Mouse (Mus musculus) intestine, embryonic 15.5 days (tissue): ENCODE data around the gene Fbxo5. TPM values are rescaled to one million over a fixed set of nuclear protein-coding genes. Genes with fewer than 3 reads are reported as not detected.

Source experiments
- ATAC-seq: fragments of 200-750 bp; cut with Nextera tagmentation; 2 replicates; pipeline ENCODE4 v1.8.0; 2017; ENCODE audit warnings: moderate TSS enrichment, moderate library complexity
- H3K27ac ChIP-seq: fragments of 300-500 bp; sonication (generic); 2 replicates; pipeline ENCODE4 v1.5.1; 2015; ENCODE audit warnings: mild to moderate bottlenecking, inconsistent platforms
- H3K27me3 ChIP-seq: fragments of 300-500 bp; sonication (generic); replicated peaks from 2 replicates; pipeline ENCODE4 v1.6.1; 2015; ENCODE audit warnings: inconsistent platforms
- H3K36me3 ChIP-seq: fragments of 300-500 bp; sonication (generic); 2 replicates; pipeline ENCODE4 v1.6.1; 2015; ENCODE audit warnings: inconsistent platforms
- H3K4me1 ChIP-seq: fragments of 300-500 bp; sonication (generic); replicated peaks from 2 replicates; pipeline ENCODE4 v1.6.1; 2015; ENCODE audit warnings: inconsistent platforms
- H3K4me2 ChIP-seq: fragments of 300-500 bp; sonication (generic); replicated peaks from 2 replicates; pipeline ENCODE4 v1.6.1; 2015; ENCODE audit warnings: mild to moderate bottlenecking, inconsistent platforms
- H3K4me3 ChIP-seq: fragments of 300-500 bp; sonication (generic); replicated peaks from 2 replicates; pipeline ENCODE4 v1.5.1; 2015; ENCODE audit warnings: inconsistent platforms
- H3K9ac ChIP-seq: fragments of 300-500 bp; sonication (generic); 2 replicates; pipeline ENCODE4 v1.6.1; 2015; ENCODE audit warnings: inconsistent platforms
- H3K9me3 ChIP-seq: fragments of 300-500 bp; sonication (generic); 2 replicates; pipeline ENCODE4 v1.6.1; 2016; ENCODE audit warnings: inconsistent platforms
- WGBS: fragments of 180-500 bp; shearing (Covaris S2); methylation state at CpG from one replicate; pipeline ENCODE4 v1.1.7; 2015; 5-methylcytosine and 5-hydroxymethylcytosine counted together
- polyA plus RNA-seq: library from polyadenylated mRNA; unstranded; fragments of >200 nt; fragmentation: Nextera tagmentation; extraction: Ambion mirVana; gene quantifications from 2 replicates; pipeline ENCODE4 v1.2.1, GENCODE M21; 2015

Gene Fbxo5
- polyA plus RNA-seq, result 53.9 and 58.7 TPM in 2 replicates

GRCm38 (mm10) chr10:5805243-5805730 lies at the start of gene Fbxo5:
Fbxo5 (minus strand) TSS chr10:5805600.
- H3K4me2 ChIP-seq, result peak within 1 kb of the TSS; percentile 82
- peak within 1 kb of the TSS; percentile 61 for H3K9ac ChIP-seq
- peaks cover 17% of the 10 kb centered on the region for H3K36me3 ChIP-seq
- H3K27me3 ChIP-seq, result no peaks in the 10 kb centered on the region
- under 1% methylated on average over 42 of the region's 42 CpGs for WGBS
- peak within 1 kb of the TSS; percentile 73 for H3K4me3 ChIP-seq
- H3K27ac ChIP-seq, result peak within 1 kb of the TSS; percentile 85
- H3K9me3 ChIP-seq, result no peaks in the 10 kb centered on the region
- peaks cover 10% of the 10 kb centered on the region for H3K4me1 ChIP-seq
- ATAC-seq, result peak; percentile 94

- 85% methylated on average over 8 of the region's 8 CpGs for WGBS
- H3K4me2 ChIP-seq, result no peak overlapping the region
These were observed 48.0 kb upstream of the Fbxo5 start for GRCm38 (mm10) chr10:5853290-5853868.

GRCm38 (mm10) chr10:5846939-5847338 lies 41.5 kb upstream of the Fbxo5 start:
- Histone ChIP-seq H3K9me3 (no peaks in the 10 kb centered on the region), H3K4me1 (no peaks in the 10 kb centered on the region), H3K4me2 (no peak overlapping the region), H3K4me3 (no peak overlapping the region), H3K27me3 (no peaks in the 10 kb centered on the region), H3K27ac (no peak overlapping the region), H3K36me3 (no peaks in the 10 kb centered on the region), H3K9ac (no peak overlapping the region)
- WGBS, result 38% methylated on average over 2 of the region's 2 CpGs
- no peak for ATAC-seq

More at GRCm38 (mm10) chr10:5853290-5853868, 48.0 kb upstream of the Fbxo5 start:
- no peaks in the 10 kb centered on the region for H3K36me3 ChIP-seq
- no peaks in the 10 kb centered on the region for H3K27me3 ChIP-seq
- H3K9ac ChIP-seq, result no peak overlapping the region
- ATAC-seq, result no peak
- no peaks in the 10 kb centered on the region for H3K9me3 ChIP-seq
- no peak overlapping the region for H3K27ac ChIP-seq
- no peak overlapping the region for H3K4me3 ChIP-seq
- H3K4me1 ChIP-seq, result no peaks in the 10 kb centered on the region

GRCm38 (mm10) chr10:5841369-5841768 lies 36.0 kb upstream of the Fbxo5 start:
- no peak overlapping the region for H3K9ac ChIP-seq
- H3K27me3 ChIP-seq, result no peaks in the 10 kb centered on the region
- H3K4me1 ChIP-seq, result no peaks in the 10 kb centered on the region
- no peak overlapping the region for H3K4me2 ChIP-seq
- no peaks in the 10 kb centered on the region for H3K9me3 ChIP-seq
- ATAC-seq, result no peak
- no peak overlapping the region for H3K27ac ChIP-seq
- H3K36me3 ChIP-seq, result no peaks in the 10 kb centered on the region
- 75% methylated on average over 4 of the region's 4 CpGs for WGBS
- no peak overlapping the region for H3K4me3 ChIP-seq

- 74% methylated on average over 6 of the region's 6 CpGs for WGBS
- Histone ChIP-seq H3K4me1 (peaks cover 12% of the 10 kb centered on the region), H3K4me2 (no peak overlapping the region), H3K36me3 (no peaks in the 10 kb centered on the region), H3K4me3 (no peak overlapping the region), H3K27me3 (no peaks in the 10 kb centered on the region), H3K9ac (no peak overlapping the region), H3K27ac (no peak overlapping the region), H3K9me3 (no peaks in the 10 kb centered on the region)
- no peak for ATAC-seq
These were observed 21.1 kb upstream of the Fbxo5 start for GRCm38 (mm10) chr10:5826336-5827025.

GRCm38 (mm10) chr10:5824779-5825178 lies 19.4 kb upstream of the Fbxo5 start:
- Histone ChIP-seq H3K4me3 (peak overlapping the region; percentile 87), H3K4me2 (peak overlapping the region; percentile 72), H3K36me3 (no peaks in the 10 kb centered on the region), H3K9ac (peak overlapping the region; percentile 33; the same call in 1 of the 2 replicates), H3K27ac (peak overlapping the region; percentile 94), H3K9me3 (no peaks in the 10 kb centered on the region), H3K27me3 (no peaks in the 10 kb centered on the region), H3K4me1 (peaks cover 12% of the 10 kb centered on the region)
- WGBS, result under 1% methylated on average over 3 of the region's 3 CpGs
- peak; percentile 24 for ATAC-seq

GRCm38 (mm10) chr10:5823740-5824491 lies 18.5 kb upstream of the Fbxo5 start, which contains the start of gene Mtrf1l:
Mtrf1l (minus strand) TSS chr10:5823910.
- no peaks in the 10 kb centered on the region for H3K9me3 ChIP-seq
- H3K36me3 ChIP-seq, result no peaks in the 10 kb centered on the region
- H3K27ac ChIP-seq, result peak within 1 kb of the TSS; percentile 94
- H3K4me1 ChIP-seq, result peaks cover 12% of the 10 kb centered on the region
- H3K4me3 ChIP-seq, result peak within 1 kb of the TSS; percentile 87
- H3K4me2 ChIP-seq, result peak within 1 kb of the TSS; percentile 72
- WGBS, result under 1% methylated on average over 47 of the region's 47 CpGs
- ATAC-seq, result peak; percentile 97
- H3K9ac ChIP-seq, result peak within 1 kb of the TSS; percentile 86
- no peaks in the 10 kb centered on the region for H3K27me3 ChIP-seq

GRCm38 (mm10) chr10:5823291-5823739 lies 17.9 kb upstream of the Fbxo5 start:
- H3K9ac ChIP-seq, result peak overlapping the region; percentile 86
- peak; percentile 35 for ATAC-seq
- under 1% methylated on average over 37 of the region's 37 CpGs for WGBS

GRCm38 (mm10) chr10:5818772-5819171 lies 13.4 kb upstream of the Fbxo5 start:
- H3K36me3 ChIP-seq, result peaks cover 17% of the 10 kb centered on the region

More at GRCm38 (mm10) chr10:5823291-5823739, 17.9 kb upstream of the Fbxo5 start:
- Histone ChIP-seq H3K4me1 (peaks cover 12% of the 10 kb centered on the region), H3K4me2 (peak overlapping the region; percentile 59), H3K27me3 (no peaks in the 10 kb centered on the region), H3K36me3 (0 out of 2 replicates have a peak, but pooled peaks cover 2% of the 10 kb centered on the region), H3K4me3 (peak overlapping the region; percentile 87), H3K9me3 (no peaks in the 10 kb centered on the region), H3K27ac (peak overlapping the region; percentile 94)

GRCm38 (mm10) chr10:5815968-5816367 lies 10.6 kb upstream of the Fbxo5 start:
- 98% methylated on average over 2 of the region's 2 CpGs for WGBS

More at GRCm38 (mm10) chr10:5818772-5819171, 13.4 kb upstream of the Fbxo5 start:
- no peak overlapping the region for H3K4me3 ChIP-seq
- H3K4me2 ChIP-seq, result no peak overlapping the region
- H3K4me1 ChIP-seq, result peaks cover 12% of the 10 kb centered on the region
- WGBS, result 89% methylated on average over 3 of the region's 3 CpGs
- H3K9me3 ChIP-seq, result no peaks in the 10 kb centered on the region
- H3K27ac ChIP-seq, result no peak overlapping the region
- H3K27me3 ChIP-seq, result no peaks in the 10 kb centered on the region
- no peak overlapping the region for H3K9ac ChIP-seq
- ATAC-seq, result no peak

GRCm38 (mm10) chr10:5813724-5814123 lies 8.3 kb upstream of the Fbxo5 start:
- Histone ChIP-seq H3K4me1 (no peaks in the 10 kb centered on the region), H3K27me3 (no peaks in the 10 kb centered on the region), H3K27ac (no peak overlapping the region), H3K4me3 (no peak overlapping the region), H3K9me3 (no peaks in the 10 kb centered on the region), H3K9ac (no peak overlapping the region), H3K4me2 (no peak overlapping the region), H3K36me3 (peaks cover 29% of the 10 kb centered on the region)
- WGBS, result 78% methylated on average over 11 of the region's 11 CpGs
- ATAC-seq, result no peak

More at GRCm38 (mm10) chr10:5815968-5816367, 10.6 kb upstream of the Fbxo5 start:
- no peak for ATAC-seq
- H3K4me1 ChIP-seq, result no peaks in the 10 kb centered on the region
- H3K27ac ChIP-seq, result no peak overlapping the region
- H3K4me3 ChIP-seq, result no peak overlapping the region
- no peak overlapping the region for H3K4me2 ChIP-seq
- no peaks in the 10 kb centered on the region for H3K27me3 ChIP-seq
- no peaks in the 10 kb centered on the region for H3K9me3 ChIP-seq
- H3K36me3 ChIP-seq, result peaks cover 29% of the 10 kb centered on the region
- H3K9ac ChIP-seq, result no peak overlapping the region

- Histone ChIP-seq H3K4me2 (no peak overlapping the region), H3K4me1 (peaks cover 3% of the 10 kb centered on the region), H3K36me3 (peaks cover 8% of the 10 kb centered on the region), H3K9ac (no peak overlapping the region), H3K4me3 (no peak overlapping the region), H3K27ac (peak overlapping the region; percentile 61), H3K27me3 (no peaks in the 10 kb centered on the region), H3K9me3 (no peaks in the 10 kb centered on the region)
- no peak for ATAC-seq
- 58% methylated on average over 2 of the region's 2 CpGs for WGBS
These were observed 2.3 kb upstream of the Fbxo5 start for GRCm38 (mm10) chr10:5807683-5808082.
